Mouse (Mus musculus) cerebellum, adult 2 months (tissue): ENCODE measurements around the gene Maea.

Experiments used
- CTCF ChIP-seq: fragments of 200-500 bp; IDR thresholded peaks from 2 replicates; pipeline ENCODE4 v1.5.1; 2011; ENCODE audit warnings: low read depth, mild to moderate bottlenecking, control low read depth, low read length, moderate library complexity, borderline replicate concordance; ENCODE audit not compliant: insufficient read depth
- POLR2A ChIP-seq: fragments of 200-500 bp; IDR thresholded peaks from 2 replicates; pipeline ENCODE4 v1.6.1; 2011; ENCODE audit warnings: low read length, control low read depth, borderline replicate concordance; ENCODE audit not compliant: insufficient read depth

- no peak for TF ChIP-seq CTCF
- TF ChIP-seq POLR2A: no peak
Observed at GRCm38 (mm10) chr5:33420313-33420712, 85.0 kb downstream of the Maea start.
